Mouse (Mus musculus) MEL (cell line): ENCODE results near the gene Pcgf2. TPM values are rescaled to one million over a fixed set of nuclear protein-coding genes. Genes with fewer than 3 reads are reported as not detected.

ENCODE experiments used
- DNase-seq: peaks from one replicate; pipeline ENCODE4 v3.0.0; 2011; ENCODE audit warnings: low read depth, low spot score
- H3K27ac ChIP-seq: 2 replicates; pipeline ENCODE4 v1.5.1; 2012; ENCODE audit warnings: low read depth, mild to moderate bottlenecking, control low read depth, low read length, moderate library complexity; ENCODE audit not compliant: control insufficient read depth
- H3K27me3 ChIP-seq, 2 experiments: fragments of 150-350 bp in 1 of 2; sonication (generic) in 1 of 2; 2 replicates each; pipeline ENCODE4 v1.6.1; 2012; ENCODE audit warnings: low read length in 2 of 2, mild to moderate bottlenecking in 2 of 2, improper control_type of control experiment in 1 of 2, moderate library complexity in 1 of 2; ENCODE audit not compliant: insufficient read depth in 2 of 2, control insufficient read depth in 1 of 2
- H3K36me3 ChIP-seq, 2 experiments: 2 replicates each; pipeline ENCODE4 v1.6.1; 2012 to 2014; ENCODE audit warnings: low read length in 2 of 2, improper control_type of control experiment in 1 of 2, inconsistent platforms in 1 of 2, mild to moderate bottlenecking in 1 of 2; ENCODE audit not compliant: insufficient read depth in 2 of 2, control insufficient read depth in 1 of 2
- H3K4me1 ChIP-seq, 2 experiments: fragments of 150-350 bp in 1 of 2; sonication (generic) in 1 of 2; 2 replicates each; pipeline ENCODE4 v1.6.1; 2012; ENCODE audit warnings: low read length in 2 of 2, improper control_type of control experiment in 1 of 2, mild to moderate bottlenecking in 1 of 2; ENCODE audit not compliant: insufficient read depth in 2 of 2, control insufficient read depth in 1 of 2
- H3K4me3 ChIP-seq, 2 experiments: fragments of 150-350 bp in 1 of 2; sonication (generic) in 1 of 2; 2 replicates each; pipeline ENCODE4 v1.5.1; 2012; ENCODE audit warnings: low read depth in 2 of 2, low read length in 2 of 2, mild to moderate bottlenecking in 2 of 2, moderate library complexity in 2 of 2, control low read depth in 1 of 2, improper control_type of control experiment in 1 of 2; ENCODE audit not compliant: control insufficient read depth in 1 of 2, insufficient read depth in 1 of 2
- H3K79me2 ChIP-seq: 2 replicates; pipeline ENCODE4 v1.6.1; 2012; ENCODE audit warnings: mild to moderate bottlenecking, low read length, moderate library complexity; ENCODE audit not compliant: control insufficient read depth, poor library complexity, insufficient read depth
- H3K9ac ChIP-seq: 2 replicates; pipeline ENCODE4 v1.6.1; 2012; ENCODE audit warnings: low read depth, mild to moderate bottlenecking, control low read depth, low read length, moderate library complexity; ENCODE audit not compliant: control insufficient read depth, poor library complexity, severe bottlenecking
- H3K9me3 ChIP-seq: fragments of 150-350 bp; sonication (generic); replicated peaks from 2 replicates; pipeline ENCODE4 v1.6.1; 2012; ENCODE audit warnings: mild to moderate bottlenecking, low read length, improper control_type of control experiment, moderate library complexity; ENCODE audit not compliant: insufficient read depth
- CHD2 ChIP-seq: IDR thresholded peaks from 2 replicates; pipeline ENCODE4 v1.6.1; 2011; ENCODE audit warnings: low read length, improper control_type of control experiment
- E2F4 ChIP-seq: IDR thresholded peaks from 2 replicates; pipeline ENCODE4 v1.6.1; 2011; ENCODE audit warnings: low read depth, low read length, improper control_type of control experiment, borderline replicate concordance
- ELF1 ChIP-seq: IDR thresholded peaks from 2 replicates; pipeline ENCODE4 v1.6.1; 2014; ENCODE audit warnings: low read depth, mild to moderate bottlenecking, inconsistent platforms, low read length, improper control_type of control experiment, moderate library complexity
- EP300 ChIP-seq, 2 experiments: IDR thresholded peaks; 2 replicates each; pipeline ENCODE4 v1.6.1; 2011; ENCODE audit warnings: improper control_type of control experiment in 2 of 2, low read length in 2 of 2, low read depth in 1 of 2, mild to moderate bottlenecking in 1 of 2
- GABPA ChIP-seq: IDR thresholded peaks from 2 replicates; pipeline ENCODE4 v1.6.1; 2012; ENCODE audit warnings: low read depth, mild to moderate bottlenecking, inconsistent platforms, low read length, improper control_type of control experiment, moderate library complexity
- GATA1 ChIP-seq: IDR thresholded peaks from 2 replicates; pipeline ENCODE4 v1.6.1; 2011; ENCODE audit warnings: low read depth, low read length, improper control_type of control experiment
- HCFC1 ChIP-seq: IDR thresholded peaks from 2 replicates; pipeline ENCODE4 v1.6.1; 2012; ENCODE audit warnings: low read depth, mild to moderate bottlenecking, inconsistent platforms, low read length, improper control_type of control experiment, moderate library complexity
- KAT2A ChIP-seq: conservative IDR thresholded peaks from 2 replicates; pipeline ENCODE4 v1.6.1; 2012; ENCODE audit warnings: low read depth, low read length, improper control_type of control experiment, inconsistent platforms
- MAFK ChIP-seq: IDR thresholded peaks from 2 replicates; pipeline ENCODE4 v1.6.1; 2011; ENCODE audit warnings: low read depth, mild to moderate bottlenecking, low read length, improper control_type of control experiment, borderline replicate concordance
- MAX ChIP-seq: IDR thresholded peaks from 2 replicates; pipeline ENCODE4 v1.6.1; 2011; ENCODE audit warnings: low read length, improper control_type of control experiment
- MXI1 ChIP-seq: IDR thresholded peaks from 2 replicates; pipeline ENCODE4 v1.6.1; 2011; ENCODE audit warnings: mild to moderate bottlenecking, low read depth, low read length, improper control_type of control experiment
- MYB ChIP-seq: IDR thresholded peaks from 2 replicates; pipeline ENCODE4 v1.6.1; 2011; ENCODE audit warnings: mild to moderate bottlenecking, low read depth, low read length, improper control_type of control experiment
- MYC ChIP-seq: IDR thresholded peaks from 2 replicates; pipeline ENCODE4 v1.6.1; 2011; ENCODE audit warnings: low read depth, mild to moderate bottlenecking, low read length, improper control_type of control experiment, moderate library complexity
- NELFE ChIP-seq: IDR thresholded peaks from 2 replicates; pipeline ENCODE4 v1.6.1; 2011; ENCODE audit warnings: low read depth, low read length, improper control_type of control experiment
- NRF1 ChIP-seq: IDR thresholded peaks from 2 replicates; pipeline ENCODE4 v1.6.1; 2014; ENCODE audit warnings: low read depth, mild to moderate bottlenecking, inconsistent platforms, low read length, improper control_type of control experiment, moderate library complexity; ENCODE audit not compliant: poor library complexity, insufficient read depth, severe bottlenecking
- TAL1 ChIP-seq: IDR thresholded peaks from 2 replicates; pipeline ENCODE4 v1.6.1; 2012; ENCODE audit warnings: mild to moderate bottlenecking, inconsistent platforms, low read length, moderate library complexity, mixed read lengths
- TBP ChIP-seq: IDR thresholded peaks from 2 replicates; pipeline ENCODE4 v1.8.0; 2011; ENCODE audit warnings: low read depth, low read length, improper control_type of control experiment
- UBTF ChIP-seq: IDR thresholded peaks from 2 replicates; pipeline ENCODE4 v1.6.1; 2012; ENCODE audit warnings: low read depth, mild to moderate bottlenecking, inconsistent platforms, low read length, improper control_type of control experiment, moderate library complexity, borderline replicate concordance; ENCODE audit not compliant: insufficient read depth
- USF1 ChIP-seq: IDR thresholded peaks from 2 replicates; pipeline ENCODE4 v1.6.1; 2014; ENCODE audit warnings: low read depth, mild to moderate bottlenecking, inconsistent platforms, low read length, improper control_type of control experiment, moderate library complexity
- USF2 ChIP-seq, 2 experiments: IDR thresholded peaks; 2 replicates each; pipeline ENCODE4 v1.6.1; 2011 to 2012; ENCODE audit warnings: improper control_type of control experiment in 2 of 2, low read length in 2 of 2, borderline replicate concordance in 1 of 2, inconsistent platforms in 1 of 2, low read depth in 1 of 2, mild to moderate bottlenecking in 1 of 2; ENCODE audit not compliant: insufficient read depth in 1 of 2
- ZC3H11A ChIP-seq: IDR thresholded peaks from 2 replicates; pipeline ENCODE4 v1.6.1; 2012; ENCODE audit warnings: low read depth, mild to moderate bottlenecking, inconsistent platforms, low read length, improper control_type of control experiment
- ZKSCAN1 ChIP-seq: IDR thresholded peaks from 2 replicates; pipeline ENCODE4 v1.6.1; 2012; ENCODE audit warnings: low read depth, mild to moderate bottlenecking, inconsistent platforms, low read length, improper control_type of control experiment, moderate library complexity
- ZNF384 ChIP-seq: IDR thresholded peaks from 2 replicates; pipeline ENCODE4 v1.6.1; 2012; ENCODE audit warnings: low read depth, mild to moderate bottlenecking, inconsistent platforms, low read length, improper control_type of control experiment
- polyA plus RNA-seq, 2 experiments: library from polyadenylated mRNA; stranded (reverse) in 1 of 2; unstranded in 1 of 2; fragments of >175 nt in 1 of 2; fragments of >200 nt in 1 of 2; gene quantifications; 2 replicates each; pipeline versions ENCODE4 v1.2.1 to v1.2.4; 2012; ENCODE audit warnings: low replicate concordance in 2 of 2, low read depth in 1 of 2; ENCODE audit not compliant: insufficient read length in 2 of 2, insufficient read depth in 1 of 2, missing spikeins in 1 of 2
- total RNA-seq: library from RNA; depleted of rRNA; stranded (reverse); fragments of 300-350 nt; gene quantifications from 2 replicates; pipeline ENCODE4 v1.2.3, GENCODE M21; 2012

The Pcgf2 gene
- total and polyA plus RNA-seq, 3 experiments, result 12.3 to 38.7 TPM; not detected in 1

DNA sequence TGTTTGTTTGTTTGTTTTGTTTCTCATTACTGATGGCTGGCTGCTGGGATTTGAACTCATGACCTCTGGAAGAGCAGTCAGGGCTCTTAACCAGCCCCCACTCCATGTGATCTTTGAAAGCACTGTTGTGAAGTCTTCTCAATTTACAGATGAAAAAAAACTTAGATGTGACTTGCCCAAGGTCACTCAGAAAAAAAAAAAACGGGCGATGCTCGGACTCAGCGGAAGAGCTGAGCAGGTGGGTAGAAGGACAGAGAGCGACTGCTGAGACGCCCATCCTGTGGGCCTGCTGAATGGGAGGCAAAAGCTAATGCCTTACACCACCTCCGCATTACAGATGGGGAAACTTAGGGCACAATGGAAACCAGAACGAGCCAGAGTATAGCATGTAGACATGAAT is 3.6 kb downstream of the Pcgf2 start:
- no peak for DNase-seq
- no peaks in the 10 kb centered on the region for H3K27me3 ChIP-seq
- H3K79me2 ChIP-seq, result peaks cover 8% of the 10 kb centered on the region; the same call in 1 of the 2 replicates
- H3K27ac ChIP-seq, result no peak overlapping the region
- H3K4me3 ChIP-seq, result no peak overlapping the region
- H3K9ac ChIP-seq, result no peak overlapping the region
- TF ChIP-seq KAT2A (no peak), MAFK (no peak), ELF1 (no peak), E2F4 (no peak), TAL1 (no peak), MAX (no peak)
- H3K9me3 ChIP-seq, result no peaks in the 10 kb centered on the region
- peaks cover 0 to 13% of the 10 kb centered on the region in 2 experiments; a peak in 3 of 4 replicates for H3K4me1 ChIP-seq
- peaks cover 0 to under 1% of the 10 kb centered on the region in 2 experiments; a peak in 2 of 4 replicates for H3K36me3 ChIP-seq

DNA sequence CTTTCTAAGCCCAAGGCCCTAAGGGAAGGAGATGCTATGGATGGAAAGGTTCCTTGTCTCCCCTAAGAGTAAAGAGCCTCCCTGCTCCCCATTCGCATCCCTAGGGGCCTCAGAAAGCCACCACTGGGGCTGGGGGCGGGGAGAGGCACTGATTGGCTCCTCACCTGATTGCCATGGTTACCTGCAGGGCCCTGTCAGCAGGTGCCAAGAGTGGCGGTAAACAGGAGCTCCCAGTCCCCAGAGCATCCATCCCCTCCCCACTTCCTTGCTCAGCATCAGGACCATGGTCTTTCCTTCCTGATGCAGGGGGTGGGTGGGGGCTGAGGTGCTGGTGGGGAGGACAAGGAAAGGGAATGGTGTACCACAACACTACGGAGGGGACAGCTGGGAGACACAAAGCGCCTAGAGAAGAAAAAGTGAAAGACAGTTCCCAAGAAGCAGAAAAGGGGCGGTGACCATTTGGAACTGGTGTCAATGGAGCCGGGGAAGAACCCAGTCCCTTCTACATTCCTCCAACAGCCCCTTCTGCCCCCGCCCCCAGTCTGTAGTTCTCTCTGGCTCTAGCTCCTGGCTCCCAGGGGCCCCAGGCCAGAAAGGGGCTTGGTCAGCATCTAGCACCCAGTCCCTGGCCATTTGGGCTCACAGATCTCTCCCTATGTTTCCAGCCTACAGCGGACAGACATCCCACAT is 4.4 kb downstream of the Pcgf2 start:
- no peaks in the 10 kb centered on the region for H3K27me3 ChIP-seq
- DNase-seq, result no peak

More for the DNA sequence above, 4.4 kb downstream of the Pcgf2 start:
- TF ChIP-seq GABPA (no peak), TAL1 (no peak), USF2 (IDR thresholded peaks at IDR 0.05; ENCODE audit: borderline replicate concordance in 1 of 2, insufficient read depth in 1 of 2, low read depth in 1 of 2, low read length in 2 of 2) (no peak), HCFC1 (no peak), NRF1 (no peak), MYB (no peak), KAT2A (no peak), ZC3H11A (no peak), USF1 (no peak), ELF1 (no peak), TBP (no peak), MYC (no peak), ZNF384 (no peak), NELFE (no peak), ZKSCAN1 (no peak), MXI1 (no peak), GATA1 (no peak), UBTF (no peak), EP300 (IDR thresholded peaks at IDR 0.05; ENCODE audit: low read depth in 1 of 2, low read length in 2 of 2) (no peak), CHD2 (no peak)
- Histone ChIP-seq H3K27ac (no peak overlapping the region), H3K4me1 (peaks cover 0 to 10% of the 10 kb centered on the region in 2 experiments; a peak in 3 of 4 replicates), H3K9me3 (no peaks in the 10 kb centered on the region), H3K79me2 (peaks cover 8% of the 10 kb centered on the region; the same call in 1 of the 2 replicates), H3K4me3 (no peak overlapping the region), H3K9ac (no peak overlapping the region), H3K36me3 (peaks cover 0 to 1% of the 10 kb centered on the region in 2 experiments; a peak in 2 of 4 replicates)
